Mouse (Mus musculus) duodenum, adult 2 months (tissue): ENCODE data around the gene Sptlc3. TPM values are rescaled to one million over a fixed set of nuclear protein-coding genes. Genes with fewer than 3 reads are reported as not detected.

Source experiments
- polyA plus RNA-seq: library from polyadenylated mRNA; depleted of rRNA; stranded (reverse); fragments of >200 nt; gene quantifications from 2 replicates; pipeline ENCODE4 v1.2.3, GENCODE M21; 2012; ENCODE audit warnings: low replicate concordance; rRNA removed

Sptlc3 gene
- polyA plus RNA-seq: not detected in 2 replicates

DNA sequence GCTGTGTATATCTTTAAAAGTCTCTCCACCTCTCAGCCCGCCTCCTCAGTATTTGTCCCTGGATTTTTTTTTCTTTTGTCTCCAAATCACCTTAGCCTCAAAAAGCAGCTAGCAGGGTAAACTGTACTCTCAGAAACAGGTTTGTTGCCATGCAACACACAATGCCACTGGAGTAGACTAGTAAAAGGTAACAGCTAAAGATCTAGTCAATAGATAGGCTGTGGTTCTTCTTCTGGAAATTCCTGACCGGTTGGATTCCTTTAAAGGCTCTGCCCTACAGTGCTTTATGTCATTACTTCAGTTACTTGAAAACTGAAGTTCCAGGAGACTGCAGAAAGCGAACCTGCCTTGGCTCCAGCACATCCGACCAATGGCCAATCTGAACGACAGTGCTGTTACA is at the start of gene Sptlc3:
Sptlc3 (plus strand) TSS at position 78 of the 400 bp plus-strand sequence.

DNA sequence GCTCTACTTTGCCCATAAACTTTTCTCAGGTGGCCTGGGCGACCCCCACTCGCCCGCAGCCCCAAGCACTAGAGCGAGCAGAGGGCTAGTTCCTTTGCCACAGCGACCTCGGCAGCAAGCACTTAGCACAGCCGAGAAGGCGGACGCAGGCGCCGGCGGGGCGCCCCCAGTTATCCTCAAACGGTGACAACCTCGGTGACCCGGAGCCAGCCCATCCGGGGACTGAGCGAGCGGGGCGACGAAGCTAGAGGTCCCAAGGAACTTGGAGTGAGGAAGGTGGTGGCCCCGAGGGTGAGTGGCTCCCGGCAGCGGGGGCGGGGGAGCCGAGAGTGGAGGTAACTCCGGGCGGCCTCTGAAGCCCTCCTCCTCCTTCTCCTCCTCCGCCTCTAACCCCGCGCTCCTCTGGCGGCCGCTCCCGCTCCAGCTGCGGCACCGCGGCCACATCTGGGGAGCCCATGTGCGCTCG is 184.1 kb downstream of the Sptlc3 start, which contains the start of gene Ism1:
Ism1 (plus strand) TSS at position 370 of the 466 bp plus-strand sequence.

Other genes with a start within 250 kb of the Sptlc3 start
- 0.51 and 0.53 TPM in 2 replicates for gene Ism1, start 184.3 kb downstream of the Sptlc3 start, polyA plus RNA-seq